Mouse (Mus musculus): ENCODE results near the gene Asb18.

Asb18 gene

GRCm38 (mm10) chr1:89942395-89942976 is 72.0 kb downstream of the Asb18 start:
- no peak for TF ChIP-seq GATA4 (IDR thresholded peaks at IDR 0.05; ENCODE audit: insufficient replicate concordance, low read length)

DNA sequence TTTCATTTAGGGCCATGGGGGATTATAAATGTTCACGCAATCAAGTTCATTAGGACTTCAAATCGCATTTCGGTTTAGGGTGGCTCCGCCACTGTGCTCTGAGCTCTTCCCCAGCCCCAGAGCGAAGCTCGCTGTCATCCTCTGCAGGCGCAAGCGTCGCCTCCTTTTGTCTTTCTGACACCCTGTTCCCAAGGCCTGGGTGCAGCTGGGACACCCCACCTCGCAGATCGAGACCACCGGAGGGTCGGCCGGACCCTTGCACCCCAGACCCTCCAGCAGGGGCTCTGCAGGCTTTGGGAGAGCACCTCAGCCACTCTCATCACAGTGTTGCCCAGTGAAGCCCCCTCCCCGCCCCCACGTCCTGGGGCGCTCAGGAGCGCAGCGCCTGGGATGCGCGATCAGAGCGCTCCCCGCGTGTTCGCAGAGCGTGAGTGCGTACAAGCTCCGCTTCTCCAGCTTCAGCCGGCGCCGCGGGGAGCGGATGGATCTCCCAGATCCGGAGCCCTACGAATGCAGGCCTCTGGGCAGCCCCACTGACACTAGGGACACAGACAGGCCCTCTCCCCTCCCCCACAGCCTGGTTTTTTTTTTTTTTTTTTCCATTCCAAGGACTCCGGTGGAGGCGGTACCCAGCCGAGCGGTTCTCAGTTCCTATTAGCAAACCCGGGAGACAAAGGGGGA is 72.6 kb downstream of the Asb18 start:
- no peak for TF ChIP-seq GATA4 (IDR thresholded peaks at IDR 0.05; ENCODE audit: insufficient replicate concordance, low read length)

- no peak for TF ChIP-seq GATA4 (IDR thresholded peaks at IDR 0.05; ENCODE audit: insufficient replicate concordance, low read length)
These were observed 73.4 kb downstream of the Asb18 start for GRCm38 (mm10) chr1:89940961-89941524.

- no peak for TF ChIP-seq GATA4 (IDR thresholded peaks at IDR 0.05; ENCODE audit: insufficient replicate concordance, low read length)
These were observed 74.3 kb downstream of the Asb18 start for GRCm38 (mm10) chr1:89939981-89940726.

- TF ChIP-seq GATA4 (IDR thresholded peaks at IDR 0.05; ENCODE audit: insufficient replicate concordance, low read length) = no peak
These were observed 74.9 kb downstream of the Asb18 start for GRCm38 (mm10) chr1:89939596-89939960.

GRCm38 (mm10) chr1:89938884-89939595 is 75.4 kb downstream of the Asb18 start:
- TF ChIP-seq GATA4 (IDR thresholded peaks at IDR 0.05; ENCODE audit: insufficient replicate concordance, low read length) = no peak

DNA sequence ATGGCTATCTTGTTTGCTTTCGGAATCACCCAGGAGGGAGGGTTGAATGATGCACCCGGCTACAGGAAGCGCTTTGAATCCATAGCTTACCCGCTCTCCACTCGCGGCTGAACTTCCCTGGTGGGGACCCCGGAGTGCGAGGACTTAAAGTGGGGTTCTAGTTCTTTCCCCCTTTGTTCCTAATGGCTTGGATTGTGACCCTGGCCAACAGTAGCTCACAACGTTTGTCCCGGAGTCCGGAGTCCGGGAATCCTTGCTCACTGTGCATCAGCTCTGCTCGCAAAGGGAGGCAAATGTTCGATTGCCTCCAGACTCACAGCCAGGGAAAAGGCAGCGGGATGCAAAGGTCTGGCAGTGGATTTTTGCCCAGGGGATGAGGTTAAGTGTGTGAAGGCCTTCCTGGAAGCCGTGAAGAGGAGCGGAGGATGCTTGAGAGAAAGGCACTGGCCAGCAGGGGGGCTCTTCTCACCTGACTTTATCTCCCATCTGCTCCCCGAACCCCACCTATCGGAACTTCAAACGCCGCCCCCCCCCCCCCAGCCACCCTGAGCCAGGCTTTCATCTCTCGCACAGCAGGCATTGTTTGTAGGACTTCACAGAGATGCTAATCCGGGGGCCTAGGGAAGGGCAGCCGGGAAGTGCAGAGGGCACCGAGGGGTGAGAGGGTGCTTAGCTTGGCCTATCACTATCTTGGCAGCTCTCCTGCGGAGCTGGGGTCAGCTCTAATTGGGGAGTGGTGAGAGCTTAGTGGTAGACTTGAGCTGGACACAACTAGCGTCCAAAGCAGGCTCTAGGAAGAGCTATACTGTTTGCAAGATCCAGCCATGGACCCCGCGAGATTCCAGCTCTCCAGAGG is 78.7 kb downstream of the Asb18 start:
- no peak for TF ChIP-seq GATA4 (IDR thresholded peaks at IDR 0.05; ENCODE audit: insufficient replicate concordance, low read length)

DNA sequence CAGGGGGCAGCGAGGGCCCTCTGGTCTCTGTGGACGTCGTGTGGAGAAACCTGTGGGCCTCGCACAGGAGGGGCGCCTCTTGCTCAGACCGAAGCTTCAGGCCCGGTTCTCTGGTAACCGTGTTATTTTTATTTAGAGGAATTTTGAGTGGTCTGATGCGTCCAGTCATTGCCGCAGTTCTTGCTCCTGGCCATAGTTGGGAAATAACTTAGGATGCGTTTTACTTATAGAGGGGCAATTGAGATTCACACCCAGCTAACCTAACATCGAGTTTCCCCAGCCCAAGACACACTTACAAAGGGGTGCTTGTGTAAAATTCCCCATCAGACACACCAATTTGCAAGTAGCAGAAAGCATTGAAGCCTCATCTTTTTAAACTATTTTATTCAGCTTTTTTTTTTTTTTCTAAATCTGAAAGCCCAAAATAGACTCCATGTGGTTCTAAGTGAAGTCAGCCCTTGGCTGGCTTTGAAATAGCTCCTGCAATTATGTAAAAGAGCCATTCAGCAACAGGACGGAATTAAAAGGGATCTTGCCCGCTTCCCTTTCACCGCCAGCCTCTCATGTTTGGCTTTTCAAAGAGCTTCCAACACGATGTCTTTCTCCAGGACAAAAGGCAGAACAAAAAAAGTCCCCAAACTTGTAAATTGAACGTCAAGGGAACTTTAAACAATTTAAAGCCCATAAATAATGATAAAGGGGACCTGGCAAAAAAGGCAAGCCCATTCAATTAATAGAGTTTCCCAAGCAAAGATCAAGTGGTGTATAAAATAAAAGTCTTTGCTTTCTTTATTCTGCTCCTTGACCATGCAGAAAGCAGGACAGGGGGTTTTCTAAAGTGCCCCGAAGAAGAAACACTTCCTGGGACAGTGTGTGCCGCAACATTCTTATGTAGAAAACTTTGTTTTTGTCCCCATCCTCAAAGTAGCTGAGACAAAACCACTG is 79.9 kb downstream of the Asb18 start:
- TF ChIP-seq GATA4 (IDR thresholded peaks at IDR 0.05; ENCODE audit: insufficient replicate concordance, low read length) = no peak

- no peak for TF ChIP-seq GATA4 (IDR thresholded peaks at IDR 0.05; ENCODE audit: insufficient replicate concordance, low read length)
These were observed 80.7 kb downstream of the Asb18 start for GRCm38 (mm10) chr1:89933786-89934185.

GRCm38 (mm10) chr1:89933028-89933427 is 81.4 kb downstream of the Asb18 start:
- TF ChIP-seq GATA4 (IDR thresholded peaks at IDR 0.05; ENCODE audit: insufficient replicate concordance, low read length) = no peak

DNA sequence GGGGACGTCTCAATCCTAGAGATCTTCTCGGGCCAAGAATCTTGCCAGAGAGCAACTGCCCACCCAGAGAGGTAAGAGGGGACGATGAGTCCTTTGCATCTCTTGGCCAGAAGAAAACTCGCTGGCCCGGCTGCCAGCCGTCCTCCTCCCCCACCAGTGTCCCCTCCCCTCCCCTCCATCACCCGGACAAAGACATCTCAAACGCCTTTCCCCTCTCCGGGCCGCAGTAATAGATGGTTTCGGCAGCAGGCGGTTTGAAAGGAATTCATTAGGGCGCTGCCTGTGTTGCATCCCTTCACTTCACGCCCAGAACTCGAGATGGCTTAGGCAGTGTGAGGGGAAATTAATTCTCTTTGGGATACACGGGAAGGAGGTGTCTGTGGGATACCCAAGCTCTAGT is 81.8 kb downstream of the Asb18 start:
- TF ChIP-seq GATA4 (IDR thresholded peaks at IDR 0.05; ENCODE audit: insufficient replicate concordance, low read length) = no peak

- no peak for TF ChIP-seq GATA4 (IDR thresholded peaks at IDR 0.05; ENCODE audit: insufficient replicate concordance, low read length)
These were observed 82.4 kb downstream of the Asb18 start for GRCm38 (mm10) chr1:89932021-89932423.

- TF ChIP-seq GATA4 (IDR thresholded peaks at IDR 0.05; ENCODE audit: insufficient replicate concordance, low read length) = no peak
These were observed 83.3 kb downstream of the Asb18 start, which contains the start of gene Gbx2 for GRCm38 (mm10) chr1:89931120-89931519. Gene Gbx2, minus strand, starts transcription at chr1:89931179.
